Mouse (Mus musculus): ENCODE data around the gene Wnt9a. TPM values are rescaled to one million over a fixed set of nuclear protein-coding genes. Genes with fewer than 3 reads are reported as not detected.
"Not testable (repeated sequence)": the region's sequence is repeated elsewhere in the genome, so short reads cannot be mapped to it uniquely, and the experiment has no call there.

The Wnt9a gene
- polyA plus RNA-seq, 1 experiment from 2014 or later: 1.2 TPM

- no peak for DNase-seq (ENCODE audit: low spot score)
Measured at GRCm38 (mm10) chr11:59335150-59335549, 28.4 kb downstream of the Wnt9a start.

- DNase-seq (ENCODE audit: low spot score): no peak
Measured at GRCm38 (mm10) chr11:59335942-59336341, 29.2 kb downstream of the Wnt9a start.

- DNase-seq (ENCODE audit: low spot score): no peak
Measured at GRCm38 (mm10) chr11:59336381-59336780, 29.7 kb downstream of the Wnt9a start.

- no peak for DNase-seq (ENCODE audit: low spot score)
Measured at GRCm38 (mm10) chr11:59337955-59338735, 31.4 kb downstream of the Wnt9a start.

- DNase-seq (ENCODE audit: low spot score): no peak
Measured at GRCm38 (mm10) chr11:59338736-59339120, 32.0 kb downstream of the Wnt9a start.

- no peak for DNase-seq (ENCODE audit: low spot score)
Measured at GRCm38 (mm10) chr11:59342956-59343355, 36.2 kb downstream of the Wnt9a start.

GRCm38 (mm10) chr11:59346166-59346910 lies 39.6 kb downstream of the Wnt9a start:
- no peak for DNase-seq (ENCODE audit: low spot score)

GRCm38 (mm10) chr11:59350326-59350725 lies 43.6 kb downstream of the Wnt9a start:
- DNase-seq (ENCODE audit: low spot score): no peak

GRCm38 (mm10) chr11:59354793-59355192 lies 48.1 kb downstream of the Wnt9a start:
- DNase-seq (ENCODE audit: low spot score): no peak

GRCm38 (mm10) chr11:59356874-59357289 lies 50.2 kb downstream of the Wnt9a start:
- no peak for DNase-seq (ENCODE audit: low spot score)

- DNase-seq (ENCODE audit: low spot score): no peak
Measured at GRCm38 (mm10) chr11:59361291-59361690, 54.6 kb downstream of the Wnt9a start.

GRCm38 (mm10) chr11:59364007-59364406 lies 57.3 kb downstream of the Wnt9a start:
- DNase-seq (ENCODE audit: low spot score): no peak

- no peak for DNase-seq (ENCODE audit: low spot score)
Measured at GRCm38 (mm10) chr11:59364417-59364816, 57.7 kb downstream of the Wnt9a start.

- no peak for DNase-seq (ENCODE audit: low spot score)
Measured at GRCm38 (mm10) chr11:59366031-59366430, 59.3 kb downstream of the Wnt9a start.

- no peak for DNase-seq (ENCODE audit: low spot score)
Measured at GRCm38 (mm10) chr11:59366633-59367032, 59.9 kb downstream of the Wnt9a start.

- not testable (repeated sequence) for DNase-seq (ENCODE audit: low spot score)
Measured at GRCm38 (mm10) chr11:59367955-59368354, 61.2 kb downstream of the Wnt9a start.

- no peak for DNase-seq (ENCODE audit: low spot score)
Measured at GRCm38 (mm10) chr11:59369848-59370247, 63.1 kb downstream of the Wnt9a start.

GRCm38 (mm10) chr11:59375475-59375874 lies 68.7 kb downstream of the Wnt9a start, which contains the start of gene Prss38:
Prss38 (minus strand) TSS chr11:59375657.
- DNase-seq (ENCODE audit: low spot score): no peak

GRCm38 (mm10) chr11:59377999-59378398 lies 71.3 kb downstream of the Wnt9a start:
- no peak for DNase-seq (ENCODE audit: low spot score)

- DNase-seq (ENCODE audit: low spot score): no peak
Measured at GRCm38 (mm10) chr11:59379547-59379946, 72.8 kb downstream of the Wnt9a start.
